Mouse (Mus musculus) megakaryocyte, embryonic 14.5 days (primary cell): ENCODE results near the gene Abce1.

ENCODE experiments used
- FLI1 ChIP-seq: IDR thresholded peaks from 2 replicates; pipeline ENCODE4 v1.6.1; 2012; ENCODE audit warnings: low read length, inconsistent platforms, mixed read lengths
- GATA1 ChIP-seq: IDR thresholded peaks from 3 replicates; pipeline ENCODE4 v1.6.1; 2012; ENCODE audit warnings: mixed read lengths, low read length, inconsistent platforms, borderline replicate concordance

- no peak for TF ChIP-seq GATA1
- no peak for TF ChIP-seq FLI1
Observed at GRCm38 (mm10) chr8:79706687-79707086, 4.9 kb downstream of the Abce1 start.
